Mouse (Mus musculus) small intestine, adult 2 months (tissue): Measurements from ENCODE around the gene 4930523C07Rik.

Experiments used
- CTCF ChIP-seq: fragments of 200-500 bp; IDR thresholded peaks from 2 replicates; pipeline ENCODE4 v1.5.1; 2012; ENCODE audit warnings: low read depth, mild to moderate bottlenecking, control low read depth, inconsistent platforms, low read length, moderate library complexity, mixed read lengths; ENCODE audit not compliant: insufficient replicate concordance, insufficient read length; ENCODE audit errors: extremely low read depth
- POLR2A ChIP-seq: fragments of 200-500 bp; IDR thresholded peaks from 2 replicates; pipeline ENCODE4 v1.6.1; 2012; ENCODE audit warnings: low read depth, mild to moderate bottlenecking, control low read depth, inconsistent platforms, low read length, moderate library complexity

- TF ChIP-seq CTCF (no peak), POLR2A (no peak)
These were observed 9.5 kb downstream of the 4930523C07Rik start for GRCm38 (mm10) chr1:160053510-160054305.
